Mouse (Mus musculus) E14TG2a.4 (cell line): ENCODE measurements around the gene Mtus2.

Source experiments
- CTCF ChIP-seq: conservative IDR thresholded peaks from 2 replicates; pipeline ENCODE4 v1.5.1; 2014; ENCODE audit warnings: low read length
- NANOG ChIP-seq: IDR thresholded peaks from 2 replicates; pipeline ENCODE4 v1.6.1; 2014; ENCODE audit warnings: borderline replicate concordance, low read length, mixed read lengths

DNA sequence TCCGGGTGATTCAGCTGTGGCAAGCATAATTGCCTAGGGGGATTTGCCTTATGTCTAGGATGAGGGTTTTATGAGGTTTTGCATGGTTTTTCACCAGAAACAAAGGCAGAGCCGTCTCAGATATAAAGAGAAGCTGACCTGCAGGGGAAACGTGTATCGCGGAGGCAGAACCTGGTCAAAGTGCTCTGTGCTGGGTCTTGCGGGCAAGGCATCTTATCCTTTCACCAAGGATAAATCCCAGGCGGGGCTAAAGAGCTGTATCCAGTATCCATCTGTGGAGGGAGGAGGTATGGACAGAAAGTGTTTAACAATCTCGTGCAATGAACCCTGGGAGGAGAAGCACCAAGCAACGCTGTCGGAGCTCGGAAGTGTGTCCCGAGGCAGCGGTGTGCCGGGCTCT lies 7.2 kb upstream of the Mtus2 start:
- TF ChIP-seq CTCF (no peak), NANOG (no peak)
